Mouse (Mus musculus): Measurements from ENCODE around the gene Enpep.

The Enpep gene

DNA sequence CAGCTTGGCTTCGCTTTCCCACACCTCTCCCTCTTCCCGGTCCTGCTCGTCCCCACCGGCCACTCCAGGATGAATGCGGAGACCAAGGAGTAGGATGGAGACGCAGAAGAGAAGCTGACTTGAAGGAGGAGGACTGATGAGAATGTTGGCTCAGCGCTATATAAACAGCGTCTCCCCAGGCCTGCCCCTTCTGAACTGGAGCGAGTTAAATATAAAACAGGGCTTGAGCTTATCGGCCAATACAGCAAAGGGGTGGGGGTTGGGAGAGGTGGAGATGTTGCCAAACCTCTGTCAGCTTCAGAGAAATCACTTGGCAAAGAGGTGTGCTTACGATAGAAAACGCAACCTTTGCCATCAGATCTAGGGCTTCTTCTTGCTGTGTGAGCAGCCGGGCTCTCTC is at the start of gene Enpep:
Gene Enpep (minus strand): TSS at position 135 of the 400 bp plus-strand sequence.
- DNase-seq (ENCODE audit: low spot score in 2 of 2) = no peak

DNA sequence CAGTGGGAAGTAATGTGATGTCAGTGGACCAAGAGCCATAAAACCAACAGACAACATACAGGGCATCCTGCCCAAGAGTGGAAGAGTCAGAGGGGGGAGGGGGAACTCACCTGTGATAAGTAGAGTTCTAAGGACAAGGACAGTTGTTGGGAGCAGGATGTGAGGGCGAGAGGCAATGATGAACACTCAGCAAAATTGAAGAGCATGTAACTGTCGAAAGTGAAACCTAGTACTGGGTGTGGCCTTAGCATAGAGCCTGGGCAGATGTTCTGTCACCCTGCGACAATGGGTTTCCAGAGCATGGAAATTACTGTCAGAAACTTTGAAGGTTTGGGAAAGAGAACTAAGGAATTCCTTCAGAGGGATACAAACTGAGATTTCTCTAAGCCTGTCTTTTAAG is 46.6 kb upstream of the Enpep start:
- DNase-seq (ENCODE audit: low spot score in 2 of 2) = no peak

DNA sequence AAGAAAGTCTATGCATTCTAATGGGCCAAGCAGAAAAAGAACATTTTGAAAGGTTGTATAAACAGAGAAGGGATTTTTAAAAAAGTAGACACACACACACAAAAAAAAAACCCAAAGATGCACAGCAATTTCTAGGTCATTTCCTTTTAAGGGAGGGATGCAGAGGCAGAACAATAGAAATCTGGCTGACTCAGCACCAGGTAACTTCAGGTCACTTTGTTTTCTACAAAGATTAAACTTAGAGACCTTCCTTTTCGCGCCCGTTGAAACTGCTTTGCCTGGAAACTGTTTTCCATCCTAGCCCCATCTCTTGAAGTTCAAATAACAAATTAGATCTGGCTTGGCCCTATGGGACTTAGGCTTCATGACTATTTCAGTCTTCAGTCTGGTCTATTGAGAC is 42.6 kb upstream of the Enpep start:
- no peak for DNase-seq (ENCODE audit: low spot score in 2 of 2)

DNA sequence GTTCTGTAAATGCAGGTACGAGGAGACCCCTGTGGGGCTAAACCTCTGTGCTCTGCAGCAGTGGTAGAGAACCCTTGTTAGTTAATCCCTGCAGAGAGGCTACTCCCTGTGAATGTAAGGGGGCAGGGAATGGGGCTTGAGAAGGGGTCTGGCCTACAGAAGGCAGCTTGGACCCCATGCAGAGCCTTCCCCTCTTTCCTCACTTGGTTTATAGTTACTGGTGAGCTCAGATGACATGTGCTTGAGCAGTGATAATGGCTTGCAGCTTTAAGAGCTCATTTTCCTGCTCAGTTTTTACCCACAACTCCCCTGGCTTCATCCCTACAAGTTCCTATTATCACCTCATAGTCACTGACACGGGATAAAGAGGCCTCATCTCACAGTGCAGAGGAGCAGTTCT is 40.6 kb upstream of the Enpep start:
- DNase-seq (ENCODE audit: low spot score in 2 of 2) = no peak

DNA sequence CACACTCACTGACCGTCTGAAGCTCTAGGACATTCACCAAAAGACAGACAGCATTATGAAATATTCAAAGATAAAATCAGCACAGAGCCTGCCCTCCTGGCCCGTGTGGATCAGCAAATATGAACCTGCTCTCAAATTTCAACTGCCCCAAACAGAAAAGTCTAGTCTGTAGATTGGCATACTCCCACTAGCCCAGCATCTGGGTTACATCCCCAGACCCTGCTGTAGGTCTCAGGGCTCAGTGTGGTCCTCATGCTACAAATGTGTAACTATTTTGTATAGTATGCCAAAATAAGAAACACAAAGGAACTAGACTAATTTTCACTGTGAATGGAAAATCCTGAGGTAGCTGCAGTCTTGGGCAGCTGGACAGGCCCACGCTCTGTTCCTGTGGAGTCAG is 37.0 kb upstream of the Enpep start:
- no peak for DNase-seq (ENCODE audit: low spot score in 2 of 2)

DNA sequence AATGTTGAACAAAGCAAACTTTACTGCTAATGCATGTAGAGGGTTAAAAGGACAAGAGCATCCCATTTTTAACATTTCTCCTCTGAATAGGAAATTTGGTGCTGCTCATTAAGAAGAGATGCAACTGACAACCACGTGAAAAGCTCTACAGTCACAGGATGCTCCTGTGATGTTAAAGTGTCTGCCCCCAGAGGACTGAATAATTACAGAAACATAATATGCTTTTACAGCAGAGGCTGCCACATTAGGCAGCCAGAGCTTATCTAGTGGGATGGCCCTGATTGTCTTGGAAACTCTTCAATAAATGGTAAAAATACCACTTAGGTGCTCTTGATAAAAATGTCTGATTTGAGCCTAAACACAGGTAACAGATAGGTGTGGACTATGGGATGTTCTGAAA is 33.4 kb upstream of the Enpep start:
- no peak for DNase-seq (ENCODE audit: low spot score in 2 of 2)

DNA sequence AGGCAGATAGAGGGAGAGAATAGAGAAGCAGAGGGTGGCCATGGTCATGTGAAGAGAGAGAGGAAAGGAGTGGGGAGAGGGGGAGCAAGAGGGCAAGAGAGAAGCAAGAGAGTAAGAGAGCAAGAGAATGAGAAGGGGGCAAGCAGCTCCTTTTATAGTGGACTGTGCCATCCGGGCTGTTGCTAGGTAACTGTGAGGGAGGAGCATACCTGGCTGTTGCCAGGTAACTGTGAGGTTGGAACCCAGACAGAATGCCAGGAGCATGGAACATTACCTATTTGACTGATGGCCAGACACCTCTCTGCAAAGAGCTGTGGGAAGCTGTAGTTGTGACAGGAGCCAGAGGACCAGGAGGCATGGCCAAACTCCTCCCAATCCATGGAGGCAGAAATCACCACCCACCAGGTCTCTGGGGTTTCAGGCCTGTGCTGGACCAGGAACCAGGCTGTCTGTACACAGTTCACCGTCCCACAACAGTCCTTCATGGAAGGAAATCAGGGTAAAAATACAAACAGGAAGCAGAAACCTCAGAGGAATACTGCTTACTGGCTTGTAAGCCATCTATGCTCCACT is 32.4 kb upstream of the Enpep start:
- DNase-seq (ENCODE audit: low spot score in 2 of 2) = no peak

DNA sequence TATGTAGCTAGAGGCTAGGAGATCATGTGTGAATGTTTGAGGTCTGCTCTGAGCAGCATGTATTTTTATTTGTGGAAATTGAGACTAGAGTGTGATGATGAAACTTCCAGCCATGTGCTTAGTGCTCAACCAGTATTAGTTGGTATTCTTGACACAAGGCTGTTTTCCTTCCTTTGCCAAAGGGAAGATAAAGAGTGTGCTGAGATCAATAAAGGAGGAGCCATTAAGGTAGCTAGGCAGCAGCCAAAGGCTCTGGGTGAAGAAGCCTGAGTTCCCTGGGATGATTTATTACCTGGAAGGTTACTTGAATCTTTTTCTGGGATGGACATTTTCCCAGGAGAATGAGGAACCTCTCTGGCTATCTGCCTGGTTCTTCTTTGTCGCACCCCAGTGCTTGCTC is 30.9 kb upstream of the Enpep start:
- DNase-seq (ENCODE audit: low spot score in 2 of 2) = no peak

DNA sequence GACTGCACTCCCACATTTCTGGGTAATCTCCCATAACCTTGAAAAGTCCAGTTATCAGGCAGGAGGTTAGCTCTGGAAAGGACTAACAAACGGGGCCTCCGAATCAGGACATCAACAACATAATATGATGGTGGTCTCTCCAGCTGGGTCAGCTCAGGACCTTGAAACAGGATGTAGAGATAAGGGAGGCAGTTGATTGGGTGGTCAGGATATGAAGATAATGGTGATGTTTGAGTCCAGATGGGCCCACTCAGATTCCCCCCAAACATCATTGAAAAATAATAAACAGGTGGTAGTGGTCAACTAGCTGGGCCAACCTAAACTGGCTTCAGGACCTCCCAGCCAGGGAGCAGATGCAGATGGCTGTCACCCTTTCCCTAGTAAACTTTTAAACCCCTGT is 25.6 kb upstream of the Enpep start:
- no peak for DNase-seq (ENCODE audit: low spot score in 2 of 2)

DNA sequence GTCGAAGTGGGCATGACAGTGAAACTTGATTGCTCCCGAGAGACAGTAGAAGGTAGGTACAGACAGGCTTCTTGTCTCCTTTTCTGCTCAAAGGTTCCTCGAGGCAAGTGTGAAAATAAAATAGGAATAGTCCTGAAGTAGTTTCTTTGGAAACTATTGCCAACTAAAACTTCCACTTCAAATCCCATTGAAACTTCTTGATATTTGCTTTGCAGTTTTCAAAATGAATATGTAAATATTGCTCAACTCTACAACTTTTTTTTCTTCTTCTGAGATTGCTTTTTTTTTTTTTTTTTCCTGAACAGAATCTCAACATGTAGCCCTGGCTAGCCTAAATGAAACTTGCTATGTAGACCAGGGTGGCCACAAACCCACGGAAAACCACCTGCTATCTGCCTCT is 21.4 kb upstream of the Enpep start:
- DNase-seq (ENCODE audit: low spot score in 2 of 2) = no peak

DNA sequence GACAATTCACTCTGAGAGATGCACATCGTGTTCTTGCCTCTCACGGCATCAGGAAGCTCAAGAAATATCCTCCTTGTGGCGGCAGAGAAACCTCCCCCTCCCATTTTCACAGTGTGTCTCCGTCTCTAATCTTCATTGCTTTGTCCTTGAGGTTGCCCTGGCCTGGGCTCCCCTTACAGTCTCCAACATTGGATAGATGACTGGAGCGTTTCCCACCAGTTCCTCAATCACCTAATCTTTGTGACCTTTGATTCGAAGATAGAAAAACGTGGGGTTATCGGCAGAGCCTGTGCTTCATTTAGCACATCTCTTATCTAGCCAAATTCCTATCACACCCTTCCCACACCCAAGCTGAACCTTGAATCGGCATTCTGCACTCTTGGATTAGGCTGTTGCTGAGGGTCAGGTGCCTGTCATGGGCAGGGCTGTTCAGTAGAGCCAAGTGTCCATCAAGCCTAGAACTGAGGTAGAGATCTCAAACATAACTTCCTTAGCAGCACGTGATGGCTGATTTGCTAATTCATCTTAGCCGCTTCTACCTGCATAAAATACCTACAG is 18.9 kb upstream of the Enpep start:
- DNase-seq (ENCODE audit: low spot score in 2 of 2) = no peak

DNA sequence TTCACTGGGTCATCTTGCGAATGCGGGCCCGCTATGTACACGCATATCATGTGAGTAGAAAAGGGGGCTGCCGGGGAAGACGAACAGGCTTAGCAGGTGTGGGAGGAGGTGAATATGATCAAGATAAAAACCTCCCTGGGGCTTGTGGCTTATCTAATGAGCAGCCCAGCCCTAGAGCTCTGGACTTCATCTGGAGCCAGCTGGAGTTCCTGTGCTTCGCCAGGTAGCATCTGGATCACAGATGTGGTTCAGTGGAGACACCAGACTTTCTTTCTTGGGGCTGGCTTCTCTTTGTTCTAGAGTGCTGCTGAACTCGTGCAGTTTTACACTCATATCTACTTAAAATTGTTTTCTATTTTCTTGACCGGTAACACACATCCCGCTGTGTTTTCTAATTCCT is 14.8 kb upstream of the Enpep start:
- DNase-seq (ENCODE audit: low spot score in 2 of 2) = no peak

DNA sequence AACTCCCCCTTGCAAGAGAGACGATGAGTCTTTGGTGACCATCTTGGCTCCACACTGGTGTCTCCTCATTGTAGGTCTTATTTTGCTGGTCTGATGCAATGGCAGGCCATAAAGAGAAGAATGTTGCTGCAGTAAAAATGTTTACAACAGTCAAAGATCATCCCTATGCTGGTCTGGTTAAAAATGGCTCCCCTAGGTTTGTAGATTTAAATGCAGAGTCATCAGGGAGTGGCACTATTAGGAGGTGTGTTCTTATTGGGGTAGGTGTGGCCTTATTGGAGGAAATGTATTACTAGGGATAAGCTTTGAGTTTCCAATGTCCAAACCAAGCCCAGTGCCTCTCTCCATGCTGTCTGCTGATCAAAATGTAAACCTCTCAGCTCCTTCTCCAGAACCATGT is 10.2 kb upstream of the Enpep start:
- no peak for DNase-seq (ENCODE audit: low spot score in 2 of 2)

DNA sequence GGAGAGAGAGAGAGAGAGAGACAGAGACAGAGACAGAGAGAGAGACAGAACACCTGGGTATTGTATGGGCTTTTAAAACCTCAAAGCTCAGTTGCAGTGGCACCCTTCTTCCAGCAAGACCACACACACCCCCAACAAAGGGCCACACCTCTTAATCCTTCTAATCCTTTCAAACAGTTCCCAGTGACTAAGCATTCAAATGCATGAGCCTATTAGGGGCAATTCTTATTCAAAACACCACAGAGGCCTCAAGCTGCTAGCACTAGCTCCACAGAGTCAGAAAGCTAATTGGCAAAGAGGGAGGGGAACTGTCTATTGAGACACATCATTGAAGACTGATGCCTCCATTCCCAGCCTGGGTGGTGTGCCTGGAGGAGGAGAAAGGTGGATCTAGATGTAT is 8.5 kb upstream of the Enpep start:
- no peak for DNase-seq (ENCODE audit: low spot score in 2 of 2)

DNA sequence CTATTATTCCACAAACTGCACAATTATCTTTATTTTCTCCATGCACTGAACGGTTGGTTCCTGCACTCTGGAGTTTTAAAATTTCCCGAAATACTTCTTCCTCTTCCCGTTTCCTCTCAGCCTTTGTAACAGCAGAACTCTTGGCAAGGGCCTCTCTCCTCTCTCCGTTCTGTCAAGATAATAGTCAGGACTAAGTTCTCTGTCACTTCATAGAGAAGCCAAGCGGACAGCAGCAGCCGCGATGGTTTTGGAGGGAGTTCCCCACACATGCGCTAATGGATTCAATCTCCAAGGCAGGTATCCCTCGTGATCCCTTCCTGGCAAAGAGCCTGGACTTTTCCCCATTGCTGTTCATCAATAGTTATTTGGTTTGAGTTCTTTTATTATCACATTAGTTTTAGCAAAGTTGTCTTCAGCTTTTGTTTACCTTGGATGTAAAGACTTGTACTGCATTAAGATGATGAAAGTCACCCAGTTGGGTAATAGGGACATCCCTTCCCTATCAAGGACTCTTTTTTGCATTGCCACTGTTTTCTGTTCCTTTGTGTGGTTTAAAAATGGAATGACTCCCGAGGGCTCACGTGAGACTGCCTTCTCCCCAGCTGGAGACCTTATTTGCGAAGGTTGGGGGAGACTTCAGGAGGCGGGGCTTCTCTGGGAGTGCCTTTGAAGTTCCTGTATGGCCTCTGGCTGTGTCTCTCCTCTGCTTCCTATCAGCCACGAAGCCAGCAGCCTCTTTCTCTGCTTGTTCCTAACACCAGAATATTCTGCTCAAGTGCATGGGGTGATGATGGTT is 6.0 kb upstream of the Enpep start:
- no peak for DNase-seq (ENCODE audit: low spot score in 2 of 2)

DNA sequence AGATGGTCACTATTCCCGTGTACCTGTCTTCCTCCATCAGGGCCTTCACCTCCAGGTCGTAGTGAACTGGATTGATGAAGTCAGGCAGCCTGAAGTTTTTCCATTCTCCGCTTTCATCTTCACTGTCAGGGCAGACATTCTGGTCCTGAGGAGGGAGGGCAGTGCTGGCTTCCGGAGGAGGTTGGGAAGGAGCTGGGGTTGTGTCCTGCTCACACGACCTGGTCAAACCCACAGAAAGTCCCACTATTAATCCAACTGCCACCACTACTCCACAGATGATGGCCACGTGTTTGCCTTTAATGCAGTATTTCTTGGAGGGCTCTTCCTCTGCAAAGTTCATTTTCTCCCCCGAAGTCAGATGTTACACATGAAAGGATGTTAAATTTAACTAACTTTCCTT is 378 bp downstream of the Enpep start:
- DNase-seq (ENCODE audit: low spot score in 2 of 2) = no peak

DNA sequence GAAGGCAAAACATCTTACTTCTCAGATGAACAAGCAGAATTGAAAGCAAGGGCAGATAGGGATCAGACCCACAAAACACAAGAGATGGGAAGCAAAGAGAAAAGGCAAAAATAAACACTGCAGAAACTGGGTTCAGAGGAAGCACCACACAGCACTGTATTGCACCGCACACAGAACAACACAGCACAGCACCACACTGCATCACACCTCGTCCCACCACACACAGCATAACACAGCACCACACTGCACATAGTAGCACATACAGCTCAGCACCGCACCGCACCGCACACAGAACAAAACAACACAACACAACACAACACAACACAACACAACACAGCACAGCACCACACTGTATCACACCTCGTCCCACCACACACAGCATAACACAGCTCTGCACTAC is 1.1 kb downstream of the Enpep start:
- DNase-seq (ENCODE audit: low spot score in 2 of 2) = no peak

DNA sequence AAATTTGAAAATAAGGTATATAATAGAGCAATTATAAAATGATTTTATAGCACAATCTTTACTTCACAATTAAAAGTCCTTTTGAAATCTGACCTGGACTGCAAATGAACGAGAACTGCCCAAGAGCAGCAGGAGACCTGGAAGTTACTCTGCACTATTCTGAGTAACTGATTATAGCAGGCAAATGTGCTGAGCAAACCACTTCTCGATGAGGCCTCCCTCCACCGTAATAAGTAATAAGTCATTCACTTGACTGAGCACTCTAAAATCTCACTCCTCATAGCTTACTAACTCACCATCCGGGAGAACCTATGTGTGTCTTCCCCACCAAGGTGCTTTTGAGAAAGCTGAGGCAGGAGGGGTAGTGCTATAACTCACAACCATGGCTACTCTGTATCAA is 4.5 kb downstream of the Enpep start:
- no peak for DNase-seq (ENCODE audit: low spot score in 2 of 2)

DNA sequence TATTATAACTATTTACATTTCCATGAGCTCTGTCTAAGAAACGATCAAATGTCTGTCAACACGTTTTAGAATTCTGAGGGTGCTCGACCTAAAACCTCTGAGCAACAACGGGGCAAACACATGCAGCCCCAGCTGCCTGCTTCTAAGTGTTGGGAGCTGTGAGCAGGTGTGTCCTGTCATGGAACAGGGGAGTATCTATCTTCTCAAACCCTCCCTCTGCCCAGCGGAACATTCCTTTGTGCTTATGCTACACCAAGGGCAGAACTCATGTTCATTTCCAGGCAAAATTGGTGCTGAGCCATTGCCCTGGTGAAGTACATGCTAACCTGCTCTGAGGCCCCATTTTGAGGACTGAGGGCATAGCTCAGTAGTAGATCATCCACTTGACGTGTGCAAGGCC is 10.9 kb downstream of the Enpep start:
- no peak for DNase-seq (ENCODE audit: low spot score in 2 of 2)

DNA sequence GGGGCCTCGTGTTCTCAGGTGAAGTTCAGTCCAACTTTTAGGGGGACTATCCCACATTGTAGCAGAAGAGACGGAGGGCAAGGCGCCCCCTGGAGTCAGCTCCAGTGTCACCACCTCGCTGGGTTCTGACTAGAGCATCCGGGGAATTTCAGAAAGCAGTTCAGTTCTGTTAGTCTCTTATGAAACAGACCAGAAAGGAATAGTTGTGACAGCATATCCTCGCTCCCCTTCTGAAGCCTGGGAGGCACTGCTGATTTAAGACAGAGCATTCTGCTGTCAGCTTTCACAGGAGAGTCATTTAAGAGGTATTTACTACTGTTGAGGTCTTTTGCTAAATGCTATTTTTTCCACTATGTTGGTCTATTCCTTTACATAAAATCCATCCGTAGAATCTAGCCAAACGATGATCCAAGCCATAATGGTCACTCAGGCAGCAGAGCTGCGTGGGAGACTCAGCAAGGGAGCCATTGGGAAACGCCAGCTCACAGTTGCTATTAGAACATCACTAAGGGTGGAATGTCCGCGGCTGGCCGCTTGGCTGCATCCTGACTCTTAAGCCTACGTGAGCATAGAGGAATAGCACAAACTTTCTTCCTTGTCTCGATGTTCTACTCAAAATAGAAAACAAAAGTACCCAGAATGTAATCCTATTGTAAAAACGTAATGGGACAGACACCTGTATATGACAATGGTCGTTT is 15.3 kb downstream of the Enpep start:
- DNase-seq (ENCODE audit: low spot score in 2 of 2) = no peak

DNA sequence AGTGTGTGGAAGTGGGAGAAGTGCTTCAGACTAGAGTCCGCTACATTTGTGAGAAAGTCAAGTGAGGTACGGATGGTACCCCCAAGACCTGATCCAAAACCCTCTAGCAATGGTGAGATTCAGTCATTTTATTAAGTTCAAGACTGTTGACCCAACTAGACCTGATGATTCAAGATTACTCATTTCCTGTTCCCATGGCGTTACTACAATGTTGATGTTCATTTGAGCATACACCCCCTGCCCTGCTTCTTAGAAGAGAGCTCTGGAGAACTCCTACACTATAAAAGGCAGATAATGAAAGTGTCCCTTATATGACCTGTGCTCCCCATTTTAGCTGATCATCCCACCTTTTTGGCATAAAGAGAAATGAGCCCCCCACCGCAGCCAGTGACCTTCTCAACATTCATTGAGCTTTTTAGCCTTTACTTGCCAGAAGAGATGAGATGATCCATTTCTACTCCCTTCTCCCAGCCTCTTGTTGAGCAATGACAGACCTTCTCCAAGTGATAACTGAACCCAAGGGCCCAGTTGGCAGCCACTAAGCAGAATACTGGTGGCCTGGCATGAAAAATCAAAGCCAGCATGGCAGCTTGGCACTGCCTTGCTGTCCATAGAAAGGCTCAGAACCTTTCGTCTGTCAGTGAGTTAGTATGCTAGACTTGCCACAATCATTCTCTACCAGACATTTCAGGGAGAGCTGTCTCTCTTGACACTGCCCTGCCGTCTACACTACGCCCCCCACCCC is 18.7 kb downstream of the Enpep start:
- DNase-seq (ENCODE audit: low spot score in 2 of 2) = no peak

DNA sequence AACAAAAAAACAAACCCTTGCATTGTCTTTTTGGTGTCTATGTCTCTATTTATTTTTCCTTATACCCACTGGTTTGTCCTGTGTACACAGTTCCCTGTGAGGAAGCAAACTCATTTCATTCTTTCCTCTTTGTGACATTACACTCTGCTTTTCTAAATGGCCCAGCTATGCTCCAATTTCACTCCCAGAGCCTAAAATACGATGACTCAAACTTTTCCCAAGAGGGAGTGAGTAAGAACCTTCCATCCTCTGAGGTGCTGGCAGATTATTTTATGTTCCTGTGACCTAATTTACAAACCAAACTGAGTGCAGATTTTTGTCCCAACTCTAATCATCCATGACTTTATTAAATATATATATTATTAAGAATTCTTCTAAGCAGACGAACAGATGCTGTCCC is 19.3 kb downstream of the Enpep start:
- no peak for DNase-seq (ENCODE audit: low spot score in 2 of 2)

Data from left cerebral cortex, adult 9 months (tissue).